Mouse (Mus musculus): ENCODE results near the gene Palm2.
A peak's percentile ranks its signal among the peaks of the same experiment; 100 is the strongest.

Gene Palm2

GRCm38 (mm10) chr4:57624819-57625218 is 190.8 kb downstream of the Palm2 start:
- no peak for DNase-seq

GRCm38 (mm10) chr4:57625306-57625705 is 191.3 kb downstream of the Palm2 start:
- no peak for DNase-seq

- DNase-seq = no peak
These were observed 191.7 kb downstream of the Palm2 start for GRCm38 (mm10) chr4:57625756-57626155.

- no peak for DNase-seq
These were observed 192.9 kb downstream of the Palm2 start for GRCm38 (mm10) chr4:57626921-57627320.

- DNase-seq = no peak
These were observed 198.3 kb downstream of the Palm2 start for GRCm38 (mm10) chr4:57632386-57632785.

- no peak for DNase-seq
These were observed 199.0 kb downstream of the Palm2 start for GRCm38 (mm10) chr4:57633052-57633451.

- no peak for DNase-seq
These were observed 200.9 kb downstream of the Palm2 start for GRCm38 (mm10) chr4:57634956-57635355.

- no peak for DNase-seq
These were observed 202.9 kb downstream of the Palm2 start for GRCm38 (mm10) chr4:57636782-57637482.

GRCm38 (mm10) chr4:57637636-57638386 is 203.8 kb downstream of the Palm2 start:
- DNase-seq = peak in 1 of 2 experiments; percentile 5

GRCm38 (mm10) chr4:57638941-57639340 is 204.9 kb downstream of the Palm2 start:
- no peak for DNase-seq

- no peak for DNase-seq
These were observed 206.2 kb downstream of the Palm2 start for GRCm38 (mm10) chr4:57640222-57640621.

GRCm38 (mm10) chr4:57640971-57641370 is 206.9 kb downstream of the Palm2 start:
- no peak for DNase-seq

- no peak for DNase-seq
These were observed 216.9 kb downstream of the Palm2 start for GRCm38 (mm10) chr4:57650994-57651393.

GRCm38 (mm10) chr4:57651547-57651946 is 217.5 kb downstream of the Palm2 start:
- no peak for DNase-seq

GRCm38 (mm10) chr4:57652185-57652904 is 218.3 kb downstream of the Palm2 start:
- no peak for DNase-seq

GRCm38 (mm10) chr4:57655966-57656365 is 221.9 kb downstream of the Palm2 start:
- no peak for DNase-seq

- DNase-seq = no peak
These were observed 222.3 kb downstream of the Palm2 start for GRCm38 (mm10) chr4:57656388-57656787.

GRCm38 (mm10) chr4:57656861-57657260 is 222.8 kb downstream of the Palm2 start:
- DNase-seq = no peak

- DNase-seq = no peak
These were observed 226.4 kb downstream of the Palm2 start for GRCm38 (mm10) chr4:57660470-57660869.

GRCm38 (mm10) chr4:57666101-57666500 is 232.1 kb downstream of the Palm2 start:
- DNase-seq = no peak

GRCm38 (mm10) chr4:57670813-57671469 is 236.9 kb downstream of the Palm2 start:
- peak; percentile 33 to 43 for DNase-seq

GRCm38 (mm10) chr4:57672541-57672940 is 238.5 kb downstream of the Palm2 start:
- no peak for DNase-seq
